Mouse (Mus musculus): ENCODE results near the gene Gphn.
"Not testable (repeated sequence)": the region's sequence is repeated elsewhere in the genome, so short reads cannot be mapped to it uniquely, and the experiment has no call there.

Gene Gphn

DNA sequence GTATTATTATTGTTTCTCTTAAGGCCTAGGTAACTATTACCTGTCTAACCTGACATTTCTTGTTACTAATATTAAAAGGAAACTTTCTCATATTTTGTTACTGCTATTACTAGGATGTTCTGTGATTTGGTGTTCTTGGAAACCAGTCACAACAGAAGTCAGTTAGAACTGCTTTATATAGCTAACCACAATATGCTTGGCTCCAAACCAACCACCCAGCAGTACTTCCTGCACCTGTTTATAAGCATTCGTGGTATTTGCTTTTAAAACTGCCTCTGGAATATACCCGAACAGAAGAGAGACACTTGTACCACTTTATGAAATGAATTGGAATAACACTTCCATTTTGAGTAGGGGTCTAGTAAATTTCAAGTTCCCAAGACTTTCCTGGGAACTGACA, 130.3 kb downstream of the Gphn start:
- DNase-seq (ENCODE audit: low spot score), result no peak

GRCm38 (mm10) chr12:78389267-78389666, 163.1 kb downstream of the Gphn start:
- DNase-seq (ENCODE audit: low spot score), result no peak

GRCm38 (mm10) chr12:78395297-78395696, 169.1 kb downstream of the Gphn start:
- no peak for DNase-seq (ENCODE audit: low spot score)

DNA sequence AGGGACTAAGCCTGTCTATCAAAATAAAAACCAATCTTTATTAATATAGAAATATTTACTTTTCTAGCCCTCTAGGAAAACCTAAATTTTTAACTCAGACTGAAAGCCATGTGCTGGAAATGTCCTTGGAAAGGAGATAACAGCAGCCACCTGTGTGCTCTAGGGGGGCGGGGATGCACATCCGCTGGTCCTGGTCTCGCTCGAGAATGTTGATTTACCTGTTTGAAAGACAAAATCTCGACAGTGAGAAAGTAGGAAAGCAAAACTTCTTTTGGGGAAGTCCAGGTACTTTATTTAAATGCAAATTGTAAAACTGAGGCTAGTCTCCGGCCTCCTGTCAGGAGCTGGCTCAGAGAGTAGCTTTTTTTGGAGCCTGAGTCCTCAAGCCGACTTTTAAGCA, 181.3 kb downstream of the Gphn start:
- not testable (repeated sequence) for DNase-seq (ENCODE audit: low spot score)

- peak; percentile 79 for DNase-seq (ENCODE audit: low spot score)
Observed at GRCm38 (mm10) chr12:78522176-78522575, 296.0 kb downstream of the Gphn start.

DNA sequence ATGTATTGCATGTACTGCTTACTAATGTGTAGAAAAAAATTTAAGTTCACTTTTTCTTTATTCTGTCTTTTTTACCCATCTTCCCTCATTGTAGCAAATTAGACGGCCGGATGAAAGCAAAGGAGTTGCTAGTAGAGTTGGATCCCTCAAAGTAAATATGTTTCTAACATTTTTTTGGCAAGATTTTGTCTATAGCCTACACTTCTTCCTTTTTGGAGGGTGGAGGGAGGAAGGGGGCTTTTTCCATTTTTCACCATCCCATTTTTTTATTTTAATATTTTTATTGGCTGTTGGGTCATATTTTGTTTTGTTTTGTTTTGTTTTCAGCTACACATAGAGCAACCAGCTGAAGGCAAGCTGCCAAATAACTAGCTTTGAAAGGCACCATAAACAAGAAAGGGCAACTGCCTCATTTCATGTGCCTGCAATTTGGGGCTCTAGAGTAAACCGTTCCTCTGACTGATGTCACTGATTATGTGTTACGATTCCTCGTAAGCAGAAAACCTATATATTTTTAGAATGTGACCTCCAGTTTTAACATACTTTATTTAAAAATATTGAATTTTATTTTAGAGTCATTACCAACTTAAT, 296.7 kb downstream of the Gphn start:
- DNase-seq (ENCODE audit: low spot score), result peak; percentile 8

DNA sequence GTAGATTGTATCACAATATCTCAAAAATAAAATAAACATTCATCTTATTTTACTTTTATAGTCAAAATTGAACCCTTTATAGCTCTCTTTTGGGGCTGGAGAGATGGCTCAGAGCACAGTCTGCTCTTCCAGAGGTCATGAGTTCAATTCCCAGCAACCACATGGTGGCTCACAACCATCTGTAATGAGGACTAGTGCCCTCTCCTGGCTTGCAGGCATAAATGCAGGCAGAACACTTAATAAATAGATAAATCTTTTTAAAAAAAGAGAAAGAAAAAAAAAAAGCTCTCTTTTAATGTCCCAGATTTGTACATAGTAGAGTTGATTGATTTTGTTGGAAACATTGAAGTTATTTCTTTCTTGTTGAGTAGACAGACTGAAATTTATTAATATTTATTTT, 311.4 kb downstream of the Gphn start:
- DNase-seq (ENCODE audit: low spot score), result not testable (repeated sequence)

DNA sequence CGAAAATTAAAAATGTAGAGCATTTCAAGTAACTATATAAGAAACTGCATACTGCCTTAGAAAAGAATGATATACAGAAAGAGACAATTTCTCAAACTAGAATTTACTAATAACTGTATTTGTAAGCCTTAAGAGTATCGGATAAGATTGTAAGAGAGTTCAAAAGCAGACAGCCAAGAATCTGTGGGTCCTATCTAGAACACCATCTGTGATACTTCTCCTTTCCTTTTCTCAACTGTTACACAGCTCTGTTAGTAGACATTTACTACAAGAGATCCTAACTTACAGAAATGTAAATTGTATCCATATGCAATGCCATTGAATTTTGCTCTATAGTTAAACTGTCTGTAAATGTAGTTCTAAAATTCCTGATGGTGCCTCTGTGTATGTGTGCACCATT, 324.7 kb downstream of the Gphn start:
- DNase-seq (ENCODE audit: low spot score), result no peak

GRCm38 (mm10) chr12:78631816-78632215, 405.6 kb downstream of the Gphn start:
- no peak for DNase-seq (ENCODE audit: low spot score)

GRCm38 (mm10) chr12:78639466-78639865, 413.3 kb downstream of the Gphn start:
- no peak for DNase-seq (ENCODE audit: low spot score)

DNA sequence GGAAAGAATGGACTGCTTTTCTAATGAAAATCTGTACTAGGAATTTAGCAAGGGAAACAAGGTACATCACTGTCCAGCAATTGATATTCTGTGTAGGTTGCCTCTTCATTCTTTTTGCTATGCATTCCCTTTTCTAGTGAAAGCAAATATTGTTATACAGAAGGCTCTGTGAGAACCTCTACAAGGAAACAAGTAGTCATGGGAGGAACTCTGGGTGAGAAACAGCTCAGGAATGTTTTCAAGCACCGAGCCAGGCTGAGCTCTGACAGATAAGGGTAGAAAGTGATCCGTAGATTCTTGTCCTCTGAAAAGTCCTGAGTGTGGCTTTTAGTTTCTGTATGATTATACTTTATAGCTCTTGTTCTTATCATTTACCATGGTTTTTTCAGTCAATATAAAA, 413.9 kb downstream of the Gphn start:
- no peak for DNase-seq (ENCODE audit: low spot score)

DNA sequence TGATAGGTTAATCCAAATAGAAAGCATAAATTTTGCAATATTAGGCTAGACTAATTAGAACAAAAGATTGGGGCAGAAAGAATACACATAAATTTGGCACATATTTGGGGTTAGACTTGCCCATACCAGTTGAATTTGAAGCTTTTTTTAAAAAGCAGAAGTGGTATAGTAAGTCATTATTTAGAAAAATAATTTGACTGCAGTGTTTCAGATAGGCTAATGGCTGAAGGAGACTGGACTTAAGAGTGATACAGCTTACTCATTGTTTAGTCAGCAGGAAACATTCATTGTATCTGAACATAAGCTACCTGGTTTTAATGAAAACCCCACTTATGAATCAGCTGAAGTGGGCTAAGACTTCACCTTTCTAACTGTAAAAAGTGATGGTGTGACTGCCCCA, 415.0 kb downstream of the Gphn start:
- DNase-seq (ENCODE audit: low spot score), result no peak

- DNase-seq (ENCODE audit: low spot score), result no peak
Observed at GRCm38 (mm10) chr12:78643691-78644090, 417.5 kb downstream of the Gphn start.

DNA sequence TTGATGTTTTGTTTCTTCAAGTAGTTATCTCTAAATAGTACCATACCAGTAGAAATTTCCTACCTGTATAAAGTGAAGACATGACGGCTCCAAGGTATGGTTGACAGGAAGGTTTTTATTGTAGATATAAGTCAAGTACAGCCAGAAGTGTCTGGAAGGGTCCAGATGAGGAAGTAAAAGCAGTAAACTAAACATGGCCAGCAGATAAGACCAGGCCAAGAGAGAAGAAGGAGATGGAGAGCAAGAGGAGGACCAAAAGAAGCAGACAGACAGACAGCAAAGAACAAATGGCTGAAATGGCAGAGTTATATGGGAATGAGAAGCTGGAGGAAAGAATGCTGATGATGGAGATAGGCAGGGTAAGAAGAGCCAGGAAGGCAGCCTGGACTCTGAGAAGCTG, 419.1 kb downstream of the Gphn start:
- DNase-seq (ENCODE audit: low spot score), result no peak

DNA sequence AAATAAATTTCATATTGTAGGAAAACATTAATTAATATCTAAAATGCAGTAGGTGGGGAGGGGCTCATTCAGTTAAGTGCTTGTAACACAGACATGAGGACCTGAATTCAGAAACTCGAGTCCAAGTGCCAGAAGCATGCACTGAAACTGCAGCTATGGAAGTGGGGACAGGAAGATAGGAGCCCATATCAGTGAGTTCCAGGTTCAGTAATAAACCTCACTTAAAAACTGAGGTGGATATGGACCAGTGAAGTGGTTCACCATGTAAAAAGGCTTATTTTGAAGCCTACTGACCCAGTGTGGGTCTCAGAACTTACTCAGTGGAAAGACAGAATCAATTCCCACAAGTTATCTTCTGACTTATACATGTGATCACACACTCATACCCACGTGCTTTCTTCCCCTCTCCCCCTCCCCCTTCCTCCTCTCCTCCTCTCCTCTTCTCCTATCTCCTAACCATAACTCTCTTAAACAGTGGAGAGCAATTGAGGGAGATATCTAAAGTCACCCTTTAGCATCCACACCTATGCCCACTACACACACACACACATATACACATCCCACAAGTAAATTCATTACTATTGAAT, 433.6 kb downstream of the Gphn start:
- no peak for DNase-seq (ENCODE audit: low spot score)

DNA sequence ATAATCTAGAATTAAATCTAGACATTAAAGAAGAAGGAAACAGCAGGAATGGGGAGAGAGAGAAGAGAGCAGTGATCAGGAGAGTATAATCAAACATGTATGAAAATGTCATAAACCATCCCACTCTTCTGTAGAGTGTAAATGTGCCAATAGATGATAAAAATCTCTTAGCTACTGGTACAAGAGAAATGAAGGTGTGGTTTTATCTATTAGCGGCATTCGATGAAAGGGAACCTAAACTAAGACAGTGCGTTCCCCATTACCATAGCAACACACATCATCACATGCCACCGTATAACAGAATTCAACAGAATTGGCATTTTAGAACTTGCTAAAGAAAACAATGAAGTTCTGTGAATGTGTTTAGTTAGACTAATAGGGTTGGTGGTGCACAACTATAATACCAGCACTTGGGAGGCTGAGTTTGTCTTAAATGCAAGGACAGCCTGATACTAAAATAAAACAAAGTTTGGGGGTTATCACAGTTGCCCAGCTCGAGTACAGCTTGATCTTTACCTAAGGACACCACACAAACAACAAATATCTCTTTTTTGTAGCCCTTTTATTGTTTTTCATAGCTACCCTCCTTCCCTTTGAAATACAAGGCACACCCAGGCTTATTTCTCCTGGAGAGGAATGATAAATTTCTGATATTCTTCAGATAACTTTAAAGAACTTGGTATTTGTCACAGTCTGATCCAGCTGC, 452.1 kb downstream of the Gphn start:
- DNase-seq (ENCODE audit: low spot score), result no peak

- no peak for DNase-seq (ENCODE audit: low spot score)
Observed at GRCm38 (mm10) chr12:78678807-78679189, 452.6 kb downstream of the Gphn start.

GRCm38 (mm10) chr12:78681048-78681447, 454.9 kb downstream of the Gphn start:
- DNase-seq (ENCODE audit: low spot score), result no peak

GRCm38 (mm10) chr12:78682279-78682678, 456.1 kb downstream of the Gphn start:
- DNase-seq (ENCODE audit: low spot score), result no peak

DNA sequence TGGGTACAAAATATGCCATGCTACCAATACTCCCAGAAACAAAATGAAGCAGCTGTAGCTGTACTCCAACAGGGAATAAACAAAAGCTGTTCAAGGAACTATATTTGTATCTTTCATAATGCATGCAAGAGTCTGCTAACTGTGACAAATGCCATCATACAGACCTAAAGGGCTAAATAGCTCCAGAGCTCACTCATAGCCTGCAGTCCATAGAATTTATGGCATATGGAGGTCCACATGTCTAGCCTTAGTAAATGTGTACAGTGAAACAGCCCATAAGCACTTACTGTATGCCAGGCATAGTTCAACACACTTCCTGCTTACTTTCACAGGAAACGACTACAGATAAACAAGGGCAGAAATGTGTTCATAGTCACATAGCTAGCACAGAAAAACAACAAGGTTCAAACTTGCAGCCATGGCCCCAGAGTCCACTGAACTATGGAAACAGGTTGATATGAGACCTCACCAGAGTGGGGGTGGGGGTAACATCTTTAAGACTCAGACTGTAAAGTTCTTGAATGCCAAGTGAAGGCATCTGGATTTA, 459.6 kb downstream of the Gphn start:
- DNase-seq (ENCODE audit: low spot score), result no peak

DNA sequence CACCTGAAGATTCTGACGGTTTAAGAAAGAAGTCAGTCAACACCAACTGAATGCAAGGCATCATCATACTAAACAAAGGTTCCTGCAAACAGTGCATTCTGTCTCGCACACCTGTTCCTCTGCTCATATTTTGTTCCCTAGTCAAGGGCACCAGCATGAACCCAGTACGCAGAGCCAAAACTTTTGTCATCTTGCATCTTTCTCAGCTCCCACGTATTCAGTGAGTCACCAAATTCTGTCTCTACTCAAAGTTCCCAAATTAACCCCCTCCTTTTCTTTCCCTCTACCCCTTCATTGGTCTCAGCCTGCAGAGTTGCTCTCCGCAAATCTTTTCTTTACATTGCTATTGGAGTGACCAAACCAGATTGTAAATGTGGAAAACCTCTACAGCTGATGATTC, 462.7 kb downstream of the Gphn start:
- DNase-seq (ENCODE audit: low spot score), result no peak

GRCm38 (mm10) chr12:78691325-78691724, 465.1 kb downstream of the Gphn start, which contains the start of gene Fam71d:
TSS of gene Fam71d (plus strand) at chr12:78691535.
- no peak for DNase-seq (ENCODE audit: low spot score)

DNA sequence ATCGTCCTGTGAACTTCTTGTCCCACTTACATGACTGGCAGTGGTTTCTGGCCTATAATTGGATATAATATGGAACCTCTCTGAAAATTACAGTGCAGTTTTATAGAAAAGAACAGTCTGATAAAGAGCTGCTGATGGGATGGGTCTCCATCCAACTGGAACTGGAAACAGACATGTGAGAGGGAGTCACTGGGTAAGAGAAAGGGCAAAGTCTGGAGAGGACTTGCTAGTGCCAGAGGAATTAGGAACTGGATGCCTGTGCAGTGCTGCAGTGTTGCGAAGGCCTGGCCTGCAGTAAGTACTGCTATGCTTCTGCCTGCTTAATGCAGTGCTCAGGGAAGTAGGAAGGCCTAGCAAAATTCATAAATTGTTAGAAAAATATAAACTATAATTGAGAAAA, 467.1 kb downstream of the Gphn start:
- DNase-seq (ENCODE audit: low spot score), result no peak

Data from retina, embryonic 14.5 days (tissue).